ENCODE assay signal across 28 mouse cellular contexts in the genomic region with DNA sequence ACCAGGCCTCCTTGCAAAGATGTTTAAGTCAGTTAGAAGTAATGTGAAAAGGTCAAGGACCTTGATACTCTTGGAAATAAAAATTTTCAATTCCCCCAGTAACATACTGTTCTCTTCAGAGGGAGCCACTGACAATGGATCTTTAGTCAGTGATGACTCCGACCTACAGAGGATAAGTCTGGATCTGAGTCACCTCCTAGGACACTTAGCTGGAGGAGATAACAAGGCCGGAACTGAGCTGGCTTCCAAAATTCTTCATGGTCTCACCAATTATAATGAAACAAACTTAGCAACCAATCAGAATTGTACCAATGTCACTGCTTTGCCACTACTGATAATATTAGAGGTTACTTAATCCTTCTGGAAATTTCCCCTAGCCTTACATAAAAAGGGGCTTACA.
"Had no signal": no experiment of that assay in that cellular context is flagged by ENCODE, and none has a peak within 500 bp of the region (broad histone marks: within the 10 kb centered on the region; RNA-seq: fewer than 3 reads in every experiment).

No protein-coding gene starts in this region.

- DNase-seq: heart, postnatal 10 days; heart, postnatal 14 days; heart, postnatal 36 days; heart, postnatal 4 days; kidney, adult 11 months; kidney, adult 18-20 months; kidney, adult 2 months; kidney, adult 8-10 months; kidney, adult 9 months; kidney, postnatal 10 days; kidney, postnatal 14 days; kidney, postnatal 25 days; kidney, postnatal 36 days; kidney, postnatal 4 days; layer of hippocampus, adult 9-11 months; layer of hippocampus, postnatal 36 days had no signal

- H3K27ac ChIP-seq: heart, embryonic 15.5 days; hindbrain, embryonic 10.5 days; hindbrain, embryonic 12.5 days; hindbrain, embryonic 13.5 days; hindbrain, embryonic 14.5 days; hindbrain, embryonic 15.5 days; hindbrain, postnatal 0 days; intestine, embryonic 15.5 days; kidney, embryonic 15.5 days; kidney, postnatal 0 days; layer of hippocampus, adult 2 months; left cerebral cortex, adult 2 months had no signal

- H3K4me3 ChIP-seq: heart, embryonic 15.5 days; hindbrain, embryonic 10.5 days; hindbrain, embryonic 12.5 days; hindbrain, embryonic 13.5 days; hindbrain, embryonic 15.5 days; intestine, embryonic 15.5 days; kidney, embryonic 15.5 days; layer of hippocampus, adult 2 months; left cerebral cortex, adult 2 months had no signal

- H3K9ac ChIP-seq: heart, embryonic 15.5 days; hindbrain, embryonic 12.5 days; hindbrain, embryonic 13.5 days; hindbrain, embryonic 14.5 days; hindbrain, embryonic 15.5 days; intestine, embryonic 15.5 days; kidney, embryonic 15.5 days had no signal

- H3K27me3 ChIP-seq: heart, embryonic 15.5 days; hindbrain, embryonic 12.5 days; hindbrain, embryonic 13.5 days; hindbrain, embryonic 15.5 days; intestine, embryonic 15.5 days; kidney, embryonic 15.5 days had no signal

- H3K36me3 ChIP-seq: heart, embryonic 15.5 days; hindbrain, embryonic 10.5 days; hindbrain, embryonic 12.5 days; hindbrain, embryonic 13.5 days; hindbrain, embryonic 15.5 days; intestine, embryonic 15.5 days; kidney, embryonic 15.5 days had no signal
